Mouse (Mus musculus) liver, embryonic 14.5 days (tissue): ENCODE results near the gene Slc41a3. TPM values are rescaled to one million over a fixed set of nuclear protein-coding genes. Genes with fewer than 3 reads are reported as not detected.

Experiments used
- ATAC-seq: fragments of 200-750 bp; cut with Nextera tagmentation; 2 replicates; pipeline ENCODE4 v1.8.0; 2017; ENCODE audit warnings: moderate number of reproducible peaks, mild to moderate bottlenecking, moderate library complexity; ENCODE audit not compliant: insufficient read depth
- DNase-seq, 3 experiments: peaks; one replicate each; pipeline ENCODE4 v3.0.0-alpha.2; 2012 to 2013; ENCODE audit warnings: low read depth in 3 of 3, low spot score in 3 of 3
- H3K27ac ChIP-seq: fragments of 300-500 bp; sonication (generic); 2 replicates; pipeline ENCODE4 v1.5.1; 2014; ENCODE audit warnings: moderate library complexity, mild to moderate bottlenecking, control low read depth, inconsistent platforms
- H3K27me3 ChIP-seq: fragments of 300-500 bp; sonication (generic); 2 replicates; pipeline ENCODE4 v1.6.1; 2014; ENCODE audit warnings: mild to moderate bottlenecking, low read length, moderate library complexity; ENCODE audit not compliant: control insufficient read depth, insufficient read depth
- H3K36me3 ChIP-seq: fragments of 300-500 bp; sonication (generic); replicated peaks from 2 replicates; pipeline ENCODE4 v1.6.1; 2014; ENCODE audit warnings: low read depth; ENCODE audit not compliant: control insufficient read depth, insufficient read depth
- H3K4me1 ChIP-seq, 2 experiments: fragments of 200-500 bp in 1 of 2; fragments of 300-500 bp in 1 of 2; sonication (generic) in 1 of 2; replicated peaks; 2 replicates each; pipeline ENCODE4 v1.6.1; 2012 to 2014; ENCODE audit warnings: antibody characterized with exemption in 1 of 2, inconsistent platforms in 1 of 2, low read length in 1 of 2; ENCODE audit not compliant: control insufficient read depth in 2 of 2, insufficient read depth in 2 of 2
- H3K4me2 ChIP-seq: fragments of 300-500 bp; sonication (generic); 2 replicates; pipeline ENCODE4 v1.6.1; 2014; ENCODE audit warnings: low read depth, mild to moderate bottlenecking, control low read depth, moderate library complexity
- H3K4me3 ChIP-seq, 2 experiments: fragments of 200-500 bp in 1 of 2; fragments of 300-500 bp in 1 of 2; sonication (generic) in 1 of 2; 2 replicates each; pipeline ENCODE4 v1.5.1; 2012 to 2014; ENCODE audit warnings: low read depth in 2 of 2, low read length in 2 of 2, mild to moderate bottlenecking in 2 of 2, control low read depth in 1 of 2, inconsistent platforms in 1 of 2, moderate library complexity in 1 of 2; ENCODE audit not compliant: insufficient read depth in 1 of 2
- H3K9ac ChIP-seq: fragments of 300-500 bp; sonication (generic); replicated peaks from 2 replicates; pipeline ENCODE4 v1.6.1; 2014; ENCODE audit warnings: mild to moderate bottlenecking, control low read depth, moderate library complexity
- H3K9me3 ChIP-seq: fragments of 300-500 bp; sonication (generic); 2 replicates; pipeline ENCODE4 v1.6.1; 2016; ENCODE audit warnings: low read length, mixed read lengths; ENCODE audit not compliant: control insufficient read depth
- CTCF ChIP-seq: IDR thresholded peaks from 2 replicates; pipeline ENCODE4 v1.5.1; 2016; ENCODE audit warnings: antibody characterized with exemption, low read depth, control low read depth
- EP300 ChIP-seq: IDR thresholded peaks from 2 replicates; pipeline ENCODE4 v1.6.1; 2016; ENCODE audit warnings: antibody characterized with exemption, low read depth
- WGBS: fragments of 180-500 bp; shearing (Covaris S2); extraction: QIAGEN DNeasy Blood & Tissue Kit; methylation state at CpG from one replicate; pipeline ENCODE4 v1.1.7; 2014; ENCODE audit not compliant: insufficient replicate concordance; 5-methylcytosine and 5-hydroxymethylcytosine counted together
- polyA plus RNA-seq, 2 experiments: library from polyadenylated mRNA; depleted of rRNA in 1 of 2; stranded (reverse) in 1 of 2; unstranded in 1 of 2; fragments of >200 nt; fragmentation: Nextera tagmentation in 1 of 2; extraction: Ambion mirVana in 1 of 2; gene quantifications; 2 replicates each; pipeline versions ENCODE4 v1.2.1 to v1.2.3; 2012 to 2014

The Slc41a3 gene
- polyA plus RNA-seq, 2 experiments: 23.5 to 27.6 TPM

- Histone ChIP-seq H3K36me3 (no peaks in the 10 kb centered on the region), H3K27ac (no peak overlapping the region), H3K27me3 (no peaks in the 10 kb centered on the region), H3K9me3 (no peaks in the 10 kb centered on the region), H3K9ac (no peak overlapping the region), H3K4me3 (no peak overlapping the region), H3K4me2 (no peak overlapping the region), H3K4me1 (no peaks in the 10 kb centered on the region)
- TF ChIP-seq EP300 (no peak), CTCF (no peak)
- WGBS: 63% methylated on average over 3 of the region's 3 CpGs
- DNase-seq (no peak), ATAC-seq (no peak)
Observed at GRCm38 (mm10) chr6:90567928-90568327, 36.6 kb upstream of the Slc41a3 start.

GRCm38 (mm10) chr6:90568721-90569120 lies 35.8 kb upstream of the Slc41a3 start:
- no peaks in the 10 kb centered on the region for H3K27me3 ChIP-seq
- DNase-seq (no peak), ATAC-seq (no peak)
- no peaks in the 10 kb centered on the region for H3K9me3 ChIP-seq
- H3K4me1 ChIP-seq: no peaks in the 10 kb centered on the region
- WGBS: 73% methylated on average over 4 of the region's 4 CpGs
- TF ChIP-seq CTCF: no peak
- TF ChIP-seq EP300: no peak
- no peaks in the 10 kb centered on the region for H3K36me3 ChIP-seq
- H3K27ac ChIP-seq: no peak overlapping the region
- H3K4me3 ChIP-seq: no peak overlapping the region
- H3K4me2 ChIP-seq: no peak overlapping the region
- H3K9ac ChIP-seq: no peak overlapping the region

- no peak overlapping the region for H3K4me2 ChIP-seq
- ATAC-seq (no peak), DNase-seq (no peak)
- TF ChIP-seq CTCF: no peak
- H3K27ac ChIP-seq: no peak overlapping the region
- H3K9me3 ChIP-seq: no peaks in the 10 kb centered on the region
- H3K4me3 ChIP-seq: no peak overlapping the region
- H3K4me1 ChIP-seq: no peaks in the 10 kb centered on the region
- WGBS: 28% methylated on average over 12 of the region's 12 CpGs
- no peaks in the 10 kb centered on the region for H3K36me3 ChIP-seq
- no peak overlapping the region for H3K9ac ChIP-seq
- H3K27me3 ChIP-seq: no peaks in the 10 kb centered on the region
Observed at GRCm38 (mm10) chr6:90569736-90570383, 34.7 kb upstream of the Slc41a3 start.

GRCm38 (mm10) chr6:90570392-90570791 lies 34.1 kb upstream of the Slc41a3 start:
- H3K27ac ChIP-seq: no peak overlapping the region
- H3K4me1 ChIP-seq: no peaks in the 10 kb centered on the region
- no peak for ATAC-seq
- no peaks in the 10 kb centered on the region for H3K36me3 ChIP-seq
- no peak overlapping the region for H3K4me3 ChIP-seq
- WGBS: 53% methylated on average over 8 of the region's 8 CpGs
- TF ChIP-seq EP300 (no peak), CTCF (no peak)
- H3K27me3 ChIP-seq: no peaks in the 10 kb centered on the region
- H3K9ac ChIP-seq: no peak overlapping the region
- no peak for DNase-seq
- no peaks in the 10 kb centered on the region for H3K9me3 ChIP-seq
- no peak overlapping the region for H3K4me2 ChIP-seq

GRCm38 (mm10) chr6:90575261-90575715 lies 29.2 kb upstream of the Slc41a3 start:
- H3K9ac ChIP-seq: no peak overlapping the region
- ATAC-seq (0 out of 2 replicates have a peak, but pooled peaks have one; percentile 19), DNase-seq (peak; percentile 36)
- no peaks in the 10 kb centered on the region for H3K36me3 ChIP-seq
- H3K4me3 ChIP-seq: no peak overlapping the region
- H3K4me2 ChIP-seq: no peak overlapping the region
- no peaks in the 10 kb centered on the region for H3K9me3 ChIP-seq
- no peak overlapping the region for H3K27ac ChIP-seq
- H3K27me3 ChIP-seq: no peaks in the 10 kb centered on the region
- H3K4me1 ChIP-seq: no peaks in the 10 kb centered on the region
- 41% methylated on average over 3 of the region's 3 CpGs for WGBS
- TF ChIP-seq EP300: no peak
- TF ChIP-seq CTCF: peak; percentile 91
